ENCODE assay signal across 11 mouse cellular contexts in the genomic region with DNA sequence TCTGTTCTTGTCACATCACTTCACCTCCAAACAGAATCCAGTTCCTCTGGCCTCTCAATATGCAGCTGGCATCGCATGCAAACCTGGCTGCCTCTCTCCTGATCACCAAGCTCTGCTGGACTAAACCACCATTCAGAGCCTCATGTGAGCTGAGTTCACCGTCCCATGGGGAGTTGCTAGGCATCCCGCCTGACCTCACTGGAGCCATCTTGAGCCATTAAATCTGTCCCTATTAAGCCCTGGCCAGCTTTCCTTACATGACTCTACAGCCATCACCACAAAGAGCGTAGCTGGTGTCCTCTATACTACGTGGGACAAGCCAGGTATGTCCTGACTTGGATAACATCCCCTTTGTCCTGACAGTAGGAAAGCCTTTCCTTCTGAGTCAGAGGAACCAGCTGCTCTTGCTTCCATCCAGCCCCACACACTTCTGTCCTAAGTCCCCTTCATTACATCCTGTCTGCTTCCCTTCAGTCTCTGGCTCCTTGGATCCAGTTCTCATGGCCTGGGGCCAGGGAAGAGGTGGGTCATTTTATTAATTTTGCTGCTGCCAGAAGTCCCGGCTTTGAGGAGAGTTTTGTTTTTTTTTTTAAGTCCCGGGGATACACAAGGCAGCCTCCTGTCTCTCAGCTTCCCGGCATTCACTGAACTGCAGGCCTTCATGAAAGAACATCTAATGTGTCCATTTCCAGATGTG.
DNase-seq lines count a peak whose midpoint lies in the region; ATAC-seq and TF ChIP-seq lines count a peak whose summit lies in the region.
"Had no signal": no experiment of that assay in that cellular context is flagged by ENCODE, and none has a peak within 500 bp of the region (broad histone marks: within the 10 kb centered on the region; RNA-seq: fewer than 3 reads in every experiment).

No protein-coding gene starts in this region.

- H3K27ac ChIP-seq in brown adipose tissue, adult 24 weeks (replicated peaks; ENCODE audit: low read depth, low read length): 0 out of 2 replicates have a peak overlapping the region, but pooled peaks have one; percentile 38
- no peak overlapping the region for H3K27ac ChIP-seq in forebrain, postnatal 0 days (ENCODE audit: low read depth, low read length)
- H3K27ac ChIP-seq in hindbrain, embryonic 13.5 days: no peak overlapping the region
- H3K27ac ChIP-seq: embryonic facial prominence, embryonic 12.5 days had no signal

- no peaks in the 10 kb centered on the region for H3K36me3 ChIP-seq in forebrain, postnatal 0 days (ENCODE audit: insufficient read depth)
- no peaks in the 10 kb centered on the region for H3K36me3 ChIP-seq in hindbrain, embryonic 13.5 days
- H3K36me3 ChIP-seq: embryonic facial prominence, embryonic 12.5 days had no signal

- no peaks in the 10 kb centered on the region for H3K9me3 ChIP-seq in forebrain, postnatal 0 days (ENCODE audit: low read length)
- H3K9me3 ChIP-seq in hindbrain, embryonic 13.5 days: no peaks in the 10 kb centered on the region
- H3K9me3 ChIP-seq: embryonic facial prominence, embryonic 12.5 days had no signal

- peak; percentile 48 to 63 for DNase-seq in cerebellum, postnatal 10 days
- no peak for DNase-seq in cerebellum, adult 9-10 months
- peak; percentile 87 to 89 for DNase-seq in heart, adult 9 months (ENCODE audit: low spot score in 2 of 2)
- DNase-seq in kidney, postnatal 25 days: peak; percentile 61 to 69
- no peak for DNase-seq in forebrain, postnatal 0 days
- DNase-seq: lung, adult 18-20 months had no signal

- WGBS in forebrain, postnatal 0 days: 82% methylated on average over 8 of the region's 8 CpGs
- WGBS in hindbrain, embryonic 13.5 days: 80% methylated on average over 8 of the region's 8 CpGs

- no peak for TF ChIP-seq CTCF in forebrain, postnatal 0 days (IDR thresholded peaks at IDR 0.05; ENCODE audit: low read depth)

- ATAC-seq in forebrain, postnatal 0 days: no peak
- no peak for ATAC-seq in granulocyte monocyte progenitor cell, adult 5-6 weeks (replicated peaks; ENCODE audit: poor library complexity, severe bottlenecking)
- no peak for ATAC-seq in hindbrain, embryonic 13.5 days (ENCODE audit: low FRiP score)
- ATAC-seq: midbrain, embryonic 16.5 days had no signal

- no peak overlapping the region for H3K4me2 ChIP-seq in forebrain, postnatal 0 days (ENCODE audit: low read depth)
- no peak overlapping the region for H3K4me2 ChIP-seq in hindbrain, embryonic 13.5 days
- H3K4me2 ChIP-seq: embryonic facial prominence, embryonic 12.5 days had no signal

- peaks cover 6% of the 10 kb centered on the region; the same call in 1 of the 2 replicates for H3K4me1 ChIP-seq in brown adipose tissue, adult 24 weeks (ENCODE audit: control insufficient read depth, insufficient read depth, insufficient read length, low read length)
- no peaks in the 10 kb centered on the region for H3K4me1 ChIP-seq in forebrain, postnatal 0 days (ENCODE audit: insufficient read depth)
- H3K4me1 ChIP-seq in hindbrain, embryonic 13.5 days (replicated peaks): no peaks in the 10 kb centered on the region

- H3K27me3 ChIP-seq in forebrain, postnatal 0 days (ENCODE audit: insufficient read depth, low read length): no peaks in the 10 kb centered on the region
- no peaks in the 10 kb centered on the region for H3K27me3 ChIP-seq in hindbrain, embryonic 13.5 days
- H3K27me3 ChIP-seq: embryonic facial prominence, embryonic 12.5 days had no signal

- no peak overlapping the region for H3K4me3 ChIP-seq in brown adipose tissue, adult 24 weeks (ENCODE audit: insufficient read depth, low read depth, low read length)
- no peak overlapping the region for H3K4me3 ChIP-seq in forebrain, postnatal 0 days (ENCODE audit: low read depth, low read length)
- no peak overlapping the region for H3K4me3 ChIP-seq in hindbrain, embryonic 13.5 days
- H3K4me3 ChIP-seq: embryonic facial prominence, embryonic 12.5 days had no signal

- no peak overlapping the region for H3K9ac ChIP-seq in forebrain, postnatal 0 days
- no peak overlapping the region for H3K9ac ChIP-seq in hindbrain, embryonic 13.5 days
- H3K9ac ChIP-seq: embryonic facial prominence, embryonic 12.5 days had no signal

Comparison
In these comparisons a context has a peak if more than half of its experiments do, and no peak if none do; other contexts are left out.
1. DNase-seq: peak in cerebellum, postnatal 10 days (2 of 2), heart, adult 9 months (2 of 2) and kidney, postnatal 25 days (2 of 2); none in cerebellum, adult 9-10 months (single experiment) and forebrain, postnatal 0 days (single experiment).